Mouse (Mus musculus): ENCODE measurements at regions not wholly inside any gene's neighbourhood (a gene's known extent, or its start where the extent isn't known, plus 50 kb on each side); places are given as distances from the start of the nearest gene placed in this dataset.

DNA sequence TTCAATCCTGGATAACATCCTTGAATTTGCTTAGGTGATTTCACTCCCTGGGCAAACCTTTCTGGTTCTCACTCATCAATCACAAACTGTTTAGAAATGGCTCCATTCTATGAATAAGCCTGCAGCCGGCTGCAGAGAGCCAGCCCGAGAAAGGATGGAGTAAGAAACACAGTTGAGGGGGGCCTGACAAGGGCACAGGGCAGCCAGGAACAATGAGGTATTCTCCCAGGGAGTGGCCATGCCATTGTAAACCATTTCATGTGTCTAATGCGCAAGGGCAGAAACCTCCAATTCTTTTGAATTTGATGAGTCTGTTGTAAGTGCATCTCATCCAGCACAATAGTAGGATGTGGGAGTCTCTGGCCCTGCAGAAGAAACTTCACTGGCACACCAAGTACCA, 350.7 kb downstream of the Phf14 start:
- H3K9me3 ChIP-seq (ENCODE audit: control insufficient read depth, low read length): no peaks in the 10 kb centered on the region
- H3K4me2 ChIP-seq (ENCODE audit: low read depth, low read length, severe bottlenecking): no peak overlapping the region
- WGBS: 50% methylated on average over 3 of the region's 3 CpGs
- no peak; the same call in 1 of the 2 replicates for ATAC-seq (replicated peaks; ENCODE audit: low FRiP score)
- no peak for DNase-seq (ENCODE audit: low spot score)
- no peak overlapping the region for H3K27ac ChIP-seq (ENCODE audit: low read depth, low read length)
- peaks cover 7% of the 10 kb centered on the region for H3K4me1 ChIP-seq (replicated peaks; ENCODE audit: control insufficient read depth, insufficient read depth, low read length)
- no peaks in the 10 kb centered on the region for H3K36me3 ChIP-seq (ENCODE audit: control insufficient read depth, insufficient read depth, low read length)
- no peaks in the 10 kb centered on the region for H3K27me3 ChIP-seq (ENCODE audit: control insufficient read depth, insufficient read depth, low read length)
- no peak overlapping the region for H3K4me3 ChIP-seq (ENCODE audit: low read depth, low read length)
- no peak overlapping the region for H3K9ac ChIP-seq (ENCODE audit: low read length)

DNA sequence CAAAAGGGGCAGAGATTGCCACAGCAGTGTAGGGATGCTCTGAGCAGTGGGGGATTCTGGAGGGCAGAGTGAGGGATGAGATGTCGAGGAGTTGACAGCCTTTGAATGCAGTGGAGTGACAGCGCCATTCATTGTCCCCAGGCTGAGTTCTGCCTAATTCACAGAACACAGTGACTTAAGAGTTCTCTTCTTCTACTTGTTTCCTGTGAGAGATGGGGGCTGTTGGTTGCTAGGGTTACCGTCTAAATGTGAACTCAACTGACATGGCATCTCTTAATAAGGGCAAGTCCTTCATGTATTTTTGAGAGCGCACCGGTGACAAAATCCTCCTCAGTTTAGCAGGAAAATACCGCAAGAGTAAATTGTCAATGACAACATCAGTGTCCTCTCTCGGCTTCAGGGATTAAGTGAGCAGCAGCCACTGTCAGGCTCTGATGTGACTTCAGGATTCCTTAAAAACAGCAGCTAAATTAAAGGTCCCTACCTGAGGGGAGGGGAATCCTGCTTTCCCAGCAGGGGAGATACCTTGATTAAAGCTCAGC, 351.4 kb downstream of the Phf14 start:
- H3K9me3 ChIP-seq (ENCODE audit: control insufficient read depth, low read length): no peaks in the 10 kb centered on the region
- DNase-seq (ENCODE audit: low spot score) (no peak), ATAC-seq (replicated peaks; ENCODE audit: low FRiP score) (peak; percentile 42)
- WGBS: 36% methylated on average over 7 of the region's 7 CpGs
- H3K4me3 ChIP-seq (ENCODE audit: low read depth, low read length): no peak overlapping the region
- H3K4me2 ChIP-seq (ENCODE audit: low read depth, low read length, severe bottlenecking): peak overlapping the region; percentile 37
- no peak overlapping the region for H3K9ac ChIP-seq (ENCODE audit: low read length)
- no peaks in the 10 kb centered on the region for H3K27me3 ChIP-seq (ENCODE audit: control insufficient read depth, insufficient read depth, low read length)
- no peaks in the 10 kb centered on the region for H3K36me3 ChIP-seq (ENCODE audit: control insufficient read depth, insufficient read depth, low read length)
- no peak overlapping the region for H3K27ac ChIP-seq (ENCODE audit: low read depth, low read length)
- H3K4me1 ChIP-seq (replicated peaks; ENCODE audit: control insufficient read depth, insufficient read depth, low read length): peaks cover 7% of the 10 kb centered on the region

DNA sequence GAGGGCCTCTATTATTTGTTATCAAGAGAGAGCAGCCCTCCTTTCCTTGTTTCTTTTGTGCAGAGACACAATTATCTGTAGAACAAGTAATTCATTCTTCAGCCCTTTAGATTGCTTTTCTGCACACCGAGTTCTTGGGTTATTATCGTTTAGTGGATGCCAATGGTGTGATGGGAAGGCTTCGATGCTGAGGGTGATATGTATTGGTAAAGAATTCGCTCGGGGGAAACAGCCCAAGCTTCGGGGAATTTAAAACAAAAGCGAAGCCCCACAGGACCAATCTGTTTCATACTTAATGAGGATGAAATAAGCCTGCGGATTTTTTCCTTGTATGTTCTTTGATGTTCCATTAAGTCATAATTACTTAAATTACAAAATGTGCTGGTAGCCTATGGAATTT, 352.0 kb downstream of the Phf14 start:
- Histone ChIP-seq H3K4me1 (replicated peaks; ENCODE audit: control insufficient read depth, insufficient read depth, low read length) (peaks cover 7% of the 10 kb centered on the region), H3K36me3 (ENCODE audit: control insufficient read depth, insufficient read depth, low read length) (no peaks in the 10 kb centered on the region), H3K4me2 (ENCODE audit: low read depth, low read length, severe bottlenecking) (peak overlapping the region; percentile 37), H3K4me3 (ENCODE audit: low read depth, low read length) (no peak overlapping the region), H3K9me3 (ENCODE audit: control insufficient read depth, low read length) (no peaks in the 10 kb centered on the region), H3K27me3 (ENCODE audit: control insufficient read depth, insufficient read depth, low read length) (no peaks in the 10 kb centered on the region), H3K9ac (ENCODE audit: low read length) (no peak overlapping the region), H3K27ac (ENCODE audit: low read depth, low read length) (no peak overlapping the region)
- ATAC-seq (replicated peaks; ENCODE audit: low FRiP score) (no peak; the same call in 1 of the 2 replicates), DNase-seq (ENCODE audit: low spot score) (no peak)
- 37% methylated on average over 8 of the region's 8 CpGs for WGBS

DNA sequence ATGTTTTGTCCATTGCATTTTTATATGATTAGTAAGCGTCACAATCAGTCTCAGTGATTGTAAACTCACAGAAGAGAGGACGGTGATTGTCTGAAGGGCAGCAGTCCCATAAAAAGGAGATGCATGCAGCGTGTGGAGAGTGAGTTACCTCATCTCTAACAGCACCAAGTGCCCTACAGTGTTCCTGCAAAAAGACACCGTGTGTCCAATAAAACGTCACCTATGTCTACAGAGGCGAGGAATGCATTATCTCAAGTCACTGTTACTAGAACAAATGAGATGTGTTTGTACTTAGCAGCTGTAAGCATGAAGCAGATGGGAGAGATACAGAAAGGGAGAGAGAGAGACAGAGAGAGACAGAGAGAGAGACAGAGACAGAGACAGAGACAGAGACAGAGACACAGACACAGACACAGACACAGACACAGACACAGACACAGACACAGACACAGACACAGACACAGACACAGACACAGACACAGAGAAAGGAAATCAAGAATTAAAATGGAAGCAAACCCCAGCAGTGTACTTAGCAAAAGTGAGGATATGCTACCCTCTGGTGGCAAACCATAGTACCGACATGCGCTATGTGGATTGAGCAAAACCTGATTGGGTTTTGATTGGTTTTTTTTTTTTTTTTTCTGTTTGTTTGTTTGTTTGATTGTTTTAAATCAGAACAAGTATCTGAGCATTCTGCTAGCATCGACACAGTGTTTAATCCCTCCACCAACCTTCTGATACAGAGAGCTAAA, 352.9 kb downstream of the Phf14 start:
- Histone ChIP-seq H3K27ac (ENCODE audit: low read depth, low read length) (no peak overlapping the region), H3K36me3 (ENCODE audit: control insufficient read depth, insufficient read depth, low read length) (no peaks in the 10 kb centered on the region), H3K4me3 (ENCODE audit: low read depth, low read length) (no peak overlapping the region), H3K4me1 (replicated peaks; ENCODE audit: control insufficient read depth, insufficient read depth, low read length) (peaks cover 7% of the 10 kb centered on the region), H3K9ac (ENCODE audit: low read length) (no peak overlapping the region), H3K4me2 (ENCODE audit: low read depth, low read length, severe bottlenecking) (no peak overlapping the region), H3K27me3 (ENCODE audit: control insufficient read depth, insufficient read depth, low read length) (no peaks in the 10 kb centered on the region), H3K9me3 (ENCODE audit: control insufficient read depth, low read length) (no peaks in the 10 kb centered on the region)
- ATAC-seq (replicated peaks; ENCODE audit: low FRiP score): peak; percentile 88
- 46% methylated on average over 9 of the region's 9 CpGs for WGBS
- no peak for DNase-seq (ENCODE audit: low spot score)

Measured in forebrain, embryonic 11.5 days (tissue).